Mouse (Mus musculus): Measurements from ENCODE around the gene Gprin1.
A peak's percentile ranks its signal among the peaks of the same experiment; 100 is the strongest.

Gprin1 gene

DNA sequence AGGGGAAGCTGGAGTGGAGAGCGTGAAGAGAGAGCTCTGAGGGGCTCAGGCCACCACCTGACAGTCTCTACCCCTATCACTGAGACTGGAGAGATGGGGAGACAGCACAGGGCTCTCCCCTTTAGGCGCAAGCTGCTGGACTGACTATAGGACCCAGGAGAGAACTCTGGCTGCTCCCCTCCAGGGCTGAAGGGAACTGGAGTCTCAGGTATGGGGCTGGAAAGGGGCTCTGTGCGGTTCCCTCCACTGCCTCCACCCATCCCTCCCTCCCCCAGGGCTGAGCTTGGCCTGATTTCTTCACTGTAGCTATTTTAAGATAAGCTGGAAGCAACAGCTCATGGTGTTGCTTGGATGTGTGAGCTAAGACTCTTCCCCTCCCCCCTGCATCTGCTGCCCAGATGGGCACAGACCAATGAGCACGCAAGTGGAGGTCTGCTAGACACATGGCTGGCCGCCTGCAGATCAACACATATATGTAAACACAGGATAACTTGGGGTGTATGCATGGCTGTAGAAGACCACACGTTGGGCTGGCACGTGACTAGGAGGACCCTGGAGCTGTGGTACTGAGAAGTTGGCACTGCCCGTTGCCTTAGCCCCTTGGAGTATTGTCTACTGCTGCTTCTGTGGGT is 10.6 kb upstream of the Gprin1 start:
- DNase-seq (ENCODE audit: low read depth, low spot score) = peak; percentile 87

DNA sequence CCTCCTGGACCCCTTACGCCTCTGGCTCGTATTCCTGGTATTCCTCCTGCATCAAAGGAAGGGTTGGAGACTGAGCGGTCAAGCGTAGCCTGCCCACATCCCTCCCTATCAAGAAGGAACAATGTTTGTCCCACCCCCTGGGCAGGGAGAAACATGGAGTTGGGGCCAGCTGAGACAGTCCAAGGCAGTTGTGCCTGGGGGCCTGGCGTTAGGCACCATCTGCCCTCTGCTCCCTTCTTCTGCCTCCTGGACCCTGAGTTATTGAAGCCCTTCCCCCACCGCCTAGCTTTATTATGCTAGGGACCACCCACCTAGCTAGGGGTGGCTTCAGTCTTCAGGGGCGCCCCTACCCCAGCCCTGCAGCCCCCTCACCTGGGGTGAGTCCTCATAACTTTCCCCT is 9.8 kb upstream of the Gprin1 start:
- no peak for DNase-seq (ENCODE audit: low read depth, low spot score)

DNA sequence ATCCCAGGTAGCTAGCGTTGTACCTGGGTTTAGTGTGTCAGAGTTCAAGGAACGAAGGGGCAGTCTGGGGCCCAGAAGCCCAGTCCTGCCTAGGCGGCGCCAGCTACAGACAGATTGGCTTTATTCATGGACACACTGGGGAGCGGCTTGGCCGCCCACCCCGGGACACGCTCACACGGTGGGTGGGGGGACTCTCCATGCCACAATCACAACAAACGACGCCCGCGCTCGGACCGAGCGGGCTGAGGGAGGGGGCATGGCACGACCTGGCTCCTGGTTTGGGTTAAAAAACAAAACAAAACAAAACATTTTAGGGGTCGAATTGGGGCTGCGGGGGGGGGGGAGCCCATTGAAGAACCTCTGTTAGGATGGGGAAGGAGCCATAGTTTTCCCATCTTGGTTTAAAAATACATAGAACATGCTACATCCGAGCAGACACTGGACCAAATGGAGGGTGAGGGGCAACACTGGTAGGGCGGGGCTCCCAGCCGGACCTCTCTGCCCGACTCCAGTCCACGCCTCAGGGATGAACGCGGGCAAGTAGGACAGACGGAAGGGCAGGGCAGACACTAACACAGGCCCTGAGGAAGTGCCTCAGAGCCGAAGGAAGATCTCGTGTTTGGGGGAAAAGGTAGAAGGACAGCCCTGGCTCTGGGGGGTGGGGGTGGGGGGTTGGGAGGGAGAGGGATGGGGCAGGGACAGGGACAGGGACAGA is 9.2 kb upstream of the Gprin1 start:
- no peak for DNase-seq (ENCODE audit: low read depth, low spot score)

DNA sequence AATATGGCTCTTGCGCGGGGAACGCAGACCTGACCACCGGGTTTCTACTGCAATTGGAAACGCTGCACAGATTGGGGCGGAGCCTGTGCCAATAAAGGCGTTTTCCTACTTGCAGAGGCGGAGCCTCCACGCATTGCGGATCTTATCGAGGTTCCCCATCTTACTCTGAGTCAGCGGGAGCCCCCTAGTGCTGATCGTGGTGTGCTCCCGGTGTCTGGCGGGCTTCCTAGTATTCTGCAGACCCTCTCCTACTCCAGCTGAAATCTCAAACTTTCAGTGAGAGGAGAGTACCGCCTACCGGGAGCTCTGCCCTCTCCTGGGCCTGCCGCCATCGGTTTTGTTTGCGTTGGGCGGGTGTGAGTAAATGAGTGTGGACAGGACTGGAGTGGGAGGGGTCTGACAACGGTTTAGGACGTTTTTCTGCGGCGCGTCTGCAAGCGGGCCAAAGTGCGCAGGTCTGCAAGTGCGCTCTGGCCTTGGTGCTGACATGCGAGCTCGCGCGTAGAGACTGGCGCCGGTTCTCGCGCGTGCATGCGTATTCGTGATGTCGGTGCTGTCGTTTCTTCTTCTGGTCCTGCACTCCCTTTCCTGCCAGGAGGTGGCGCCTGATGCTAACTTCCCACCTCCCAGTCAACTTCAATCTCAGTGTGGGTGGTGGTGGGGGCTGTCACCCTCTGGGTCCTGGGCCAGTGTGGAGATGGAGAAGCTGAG is 8.5 kb upstream of the Gprin1 start:
- peak; percentile 90 for DNase-seq (ENCODE audit: low read depth, low spot score)

DNA sequence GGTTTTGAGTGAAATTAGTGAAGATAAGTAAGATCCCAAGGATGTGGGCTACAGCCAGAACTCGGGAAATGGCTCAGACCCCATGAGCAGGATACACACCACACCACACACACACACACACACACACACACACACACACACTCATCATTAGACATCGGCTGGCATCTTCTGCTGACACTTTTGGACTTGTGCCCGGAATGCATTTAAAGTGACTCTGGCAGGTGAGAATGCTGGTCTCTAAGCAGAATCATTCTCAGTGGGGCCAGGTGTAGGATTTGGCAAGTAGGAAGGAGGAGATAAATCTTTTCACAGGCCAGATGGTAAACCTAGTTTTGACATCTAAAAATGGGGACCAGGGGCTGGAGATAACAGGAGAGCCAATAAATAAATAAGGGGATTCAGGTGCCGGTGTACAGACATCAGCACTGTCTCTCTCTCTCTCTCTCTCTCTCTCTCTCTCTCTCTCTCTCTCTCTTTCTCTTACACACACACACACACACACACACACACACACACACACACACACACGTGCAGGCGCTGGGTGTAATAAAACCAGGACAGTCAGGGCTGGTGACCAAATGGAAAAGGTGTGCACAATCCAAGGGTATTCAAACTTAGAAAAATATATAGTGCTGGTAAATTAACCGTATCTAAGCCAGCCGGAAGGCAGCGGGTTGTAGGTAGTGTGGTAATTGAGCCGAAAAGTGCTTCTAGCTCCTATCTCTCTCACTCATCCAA is 7.6 kb upstream of the Gprin1 start:
- no peak for DNase-seq (ENCODE audit: low read depth, low spot score)

- no peak for DNase-seq (ENCODE audit: low read depth, low spot score)
Observed at GRCm38 (mm10) chr13:54756156-54756712, 6.6 kb upstream of the Gprin1 start.

DNA sequence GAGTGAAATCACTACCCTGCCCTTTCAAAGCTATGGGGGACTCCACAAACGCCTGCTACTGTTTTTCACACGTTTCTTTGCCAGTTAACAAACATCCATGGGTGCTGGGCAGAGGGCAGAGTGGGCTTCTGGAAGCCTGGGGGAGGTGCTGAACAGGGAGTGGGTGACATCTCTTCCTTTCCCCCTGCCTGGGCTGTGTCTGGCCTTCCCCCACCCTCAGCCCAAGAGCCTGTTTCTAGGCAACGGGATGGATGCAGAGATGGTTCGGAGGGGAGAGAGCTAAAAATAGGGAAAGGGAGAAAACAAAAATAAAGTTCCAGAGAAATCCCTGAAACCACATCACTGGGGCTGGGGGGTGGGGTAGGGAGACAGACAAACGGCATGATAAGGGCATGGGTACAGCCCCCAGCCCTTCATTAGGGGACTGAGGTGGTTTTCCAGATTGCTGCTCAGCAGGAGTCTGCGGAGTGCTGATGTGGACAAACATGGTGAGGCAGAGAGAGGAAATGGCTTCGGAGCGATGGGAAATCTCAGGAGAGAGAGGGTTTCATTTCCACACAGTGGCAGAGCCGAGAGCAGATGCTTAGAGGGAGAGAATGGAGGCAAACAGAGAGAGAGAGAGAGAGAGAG is 5.6 kb upstream of the Gprin1 start:
- no peak for DNase-seq (ENCODE audit: low read depth, low spot score)

DNA sequence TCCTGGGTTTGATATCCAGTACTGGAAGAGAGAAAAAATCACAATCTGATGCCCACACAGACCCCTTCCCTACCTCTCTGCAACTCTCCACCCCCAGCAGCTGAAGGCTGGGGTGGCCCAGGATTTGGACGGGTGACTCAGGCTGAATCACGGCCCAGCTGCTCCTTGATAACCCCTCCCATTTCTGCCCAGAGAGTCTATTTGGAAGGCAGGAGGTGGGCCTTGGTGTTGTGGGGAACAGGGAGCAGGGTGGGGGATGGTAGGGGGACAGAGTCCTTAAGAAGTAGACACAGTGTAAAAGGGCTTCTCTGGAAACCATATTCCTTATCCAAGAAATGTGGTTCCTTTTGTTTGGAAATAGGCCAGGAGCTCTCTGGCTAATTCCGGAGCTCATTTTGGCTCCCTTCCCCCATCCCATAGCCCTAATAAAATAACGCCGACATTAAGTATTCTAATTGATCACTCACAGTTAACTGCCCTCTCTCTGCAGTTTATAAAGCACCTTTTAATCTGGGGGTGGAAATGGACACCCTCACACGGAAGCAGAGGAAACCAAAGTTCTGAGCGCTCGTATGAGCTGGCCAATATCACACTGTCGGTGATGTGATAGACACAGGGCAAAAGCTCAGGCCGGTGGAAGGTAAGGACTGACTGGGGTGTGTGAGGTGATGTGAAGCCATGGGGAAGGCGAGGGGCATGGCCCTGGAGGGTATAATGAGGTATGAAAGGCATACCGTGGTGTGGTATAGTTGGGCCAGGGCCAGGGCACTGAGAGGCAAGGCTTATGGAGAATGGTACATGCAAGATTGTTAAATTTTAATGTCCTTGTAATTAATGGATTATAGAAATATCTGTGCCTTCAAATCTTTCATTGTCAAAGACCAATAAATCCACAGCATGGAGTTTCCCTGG is 4.8 kb upstream of the Gprin1 start:
- DNase-seq (ENCODE audit: low read depth, low spot score) = no peak

DNA sequence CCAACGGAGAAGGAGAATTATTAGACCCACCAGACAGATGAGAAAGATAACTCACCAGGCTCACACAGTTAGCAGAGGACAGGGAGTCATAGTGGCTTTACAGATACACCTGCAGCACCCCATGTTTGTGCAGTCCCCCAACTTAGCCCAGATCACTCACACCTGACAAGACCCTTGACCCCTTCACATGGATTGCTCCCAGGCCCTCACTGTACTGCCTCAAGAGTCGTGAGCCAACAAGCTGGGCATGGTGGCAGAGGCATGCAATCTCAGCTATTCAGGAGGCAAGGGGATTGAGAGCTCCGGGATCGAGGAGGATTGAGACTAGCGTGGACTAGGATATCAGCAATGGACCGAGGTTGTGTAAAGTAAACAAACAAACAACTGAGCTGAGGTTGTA is 4.1 kb upstream of the Gprin1 start:
- DNase-seq (ENCODE audit: low read depth, low spot score) = no peak

DNA sequence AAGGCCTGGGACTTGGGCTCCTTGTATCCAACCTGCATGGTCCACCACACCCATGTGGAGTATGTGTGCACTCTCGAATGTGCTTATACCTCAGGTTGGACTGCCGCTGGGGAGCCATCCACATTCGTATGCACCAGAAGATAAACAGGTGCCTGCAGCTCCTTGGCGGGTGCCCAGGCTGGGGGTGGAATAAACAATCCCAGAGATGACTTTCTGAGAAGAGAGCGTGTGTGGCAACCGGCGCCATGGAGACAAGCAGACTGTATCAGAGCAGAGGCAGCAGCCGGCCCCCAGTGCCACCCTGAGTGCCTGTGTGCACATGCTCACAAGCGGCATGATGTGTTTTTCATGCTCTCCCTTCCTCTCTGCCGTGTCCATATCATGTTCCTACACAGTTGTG is 3.0 kb upstream of the Gprin1 start:
- no peak for DNase-seq (ENCODE audit: low read depth, low spot score)

DNA sequence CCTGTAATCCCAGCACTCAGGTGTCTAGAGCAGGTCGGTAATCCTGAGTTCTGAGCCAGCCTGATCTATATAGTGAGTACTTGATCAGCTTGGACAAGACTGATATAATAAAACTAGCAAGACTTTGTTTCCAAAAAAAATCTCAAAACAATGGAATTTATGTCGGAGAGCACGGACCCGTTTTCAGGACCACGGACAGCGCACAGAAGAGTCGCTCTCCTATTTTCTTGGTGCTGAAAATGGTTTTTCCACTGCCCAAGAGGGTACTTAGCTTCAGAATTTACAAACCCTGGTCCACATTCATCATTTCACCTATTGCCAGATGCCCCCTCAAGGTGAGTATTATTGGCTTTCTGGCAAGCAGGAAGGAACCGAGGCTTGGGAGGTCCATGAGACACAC is 1.0 kb upstream of the Gprin1 start:
- no peak for DNase-seq (ENCODE audit: low read depth, low spot score)

DNA sequence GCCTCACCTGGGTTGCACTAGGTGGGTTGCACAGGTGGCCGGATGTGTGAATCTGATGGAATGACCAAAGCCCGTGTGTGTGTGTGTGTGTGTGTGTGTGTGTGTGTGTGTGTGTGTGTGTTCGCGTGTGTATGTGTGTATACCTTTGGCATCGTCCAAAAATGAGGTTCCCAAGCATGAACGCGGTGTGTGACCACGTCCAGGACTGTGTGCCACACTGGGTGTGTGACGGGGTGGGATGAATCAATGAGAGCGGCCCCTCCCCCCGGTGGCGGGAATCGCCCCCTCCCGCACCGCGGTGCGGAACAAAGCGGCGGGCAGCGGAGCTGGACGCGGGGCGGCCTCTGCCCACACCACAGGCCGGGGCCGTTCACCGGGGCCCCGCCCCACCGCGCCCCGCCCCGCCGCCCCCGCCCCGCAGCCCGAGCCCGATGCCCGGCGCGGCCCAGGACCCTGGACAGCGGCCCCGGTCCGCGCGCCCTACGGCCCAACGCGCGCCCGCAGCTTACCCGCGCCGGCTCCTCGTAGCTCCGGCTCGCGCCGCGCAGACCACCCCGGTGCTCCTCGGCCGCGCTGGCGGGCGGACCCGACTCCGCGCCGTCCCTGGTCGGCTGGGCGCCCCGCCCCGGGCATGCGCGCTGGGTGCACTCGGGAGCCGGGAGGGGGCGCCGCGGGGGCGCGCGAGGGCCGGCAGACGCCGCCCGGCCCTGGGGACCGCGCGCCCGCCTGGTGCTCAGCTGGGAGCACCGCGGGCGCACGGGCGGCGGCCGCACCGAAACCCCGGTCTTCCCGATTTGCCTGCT is 412 bp downstream of the Gprin1 start:
- peak; percentile 73 for DNase-seq (ENCODE audit: low read depth, low spot score)

- DNase-seq (ENCODE audit: low read depth, low spot score) = no peak
Observed at GRCm38 (mm10) chr13:54748721-54749060, 983 bp downstream of the Gprin1 start.

- no peak for DNase-seq (ENCODE audit: low read depth, low spot score)
Observed at GRCm38 (mm10) chr13:54748190-54748589, 1.5 kb downstream of the Gprin1 start.

- no peak for DNase-seq (ENCODE audit: low read depth, low spot score)
Observed at GRCm38 (mm10) chr13:54746896-54747295, 2.8 kb downstream of the Gprin1 start.

DNA sequence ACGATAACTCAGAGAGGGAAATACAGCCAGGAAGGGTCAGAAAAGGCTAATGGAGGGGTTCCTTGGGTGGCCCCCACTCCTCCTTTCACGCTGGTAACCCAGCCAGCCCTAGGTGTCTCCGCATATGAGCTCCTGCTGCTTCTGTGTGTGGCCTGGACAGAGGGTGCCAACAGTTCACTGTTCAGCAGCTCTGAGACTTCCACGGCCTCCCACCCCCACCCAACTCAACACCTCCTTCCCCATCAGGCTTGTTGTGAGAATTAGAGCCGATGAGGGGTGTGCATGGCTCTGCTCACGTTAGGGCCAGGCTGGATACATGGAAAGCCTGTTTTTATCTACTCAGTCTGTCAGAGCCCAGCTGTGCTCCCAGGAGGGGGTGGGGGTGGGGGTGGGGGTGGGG is 3.6 kb downstream of the Gprin1 start:
- no peak for DNase-seq (ENCODE audit: low read depth, low spot score)

DNA sequence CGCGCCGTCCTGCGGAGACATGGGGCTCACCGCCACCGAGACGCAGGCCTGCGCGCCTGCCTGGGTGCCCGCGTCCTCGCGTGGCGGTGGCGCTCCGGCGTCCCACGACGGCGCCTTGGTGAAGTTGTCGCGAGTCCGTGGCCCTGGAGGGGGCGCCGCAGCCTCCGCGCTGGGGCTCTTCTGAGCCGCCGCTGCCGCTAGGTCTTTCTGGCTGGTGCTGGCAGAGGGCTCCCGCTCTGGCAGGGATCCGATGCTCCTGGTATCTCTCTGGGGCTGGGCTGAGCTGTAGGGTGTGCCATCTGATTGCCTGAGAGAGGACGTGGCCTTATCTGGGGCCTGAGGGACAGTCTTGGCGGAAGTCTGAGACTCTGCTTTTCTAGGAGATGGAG is 11.5 kb downstream of the Gprin1 start:
- no peak for DNase-seq (ENCODE audit: low read depth, low spot score)

DNA sequence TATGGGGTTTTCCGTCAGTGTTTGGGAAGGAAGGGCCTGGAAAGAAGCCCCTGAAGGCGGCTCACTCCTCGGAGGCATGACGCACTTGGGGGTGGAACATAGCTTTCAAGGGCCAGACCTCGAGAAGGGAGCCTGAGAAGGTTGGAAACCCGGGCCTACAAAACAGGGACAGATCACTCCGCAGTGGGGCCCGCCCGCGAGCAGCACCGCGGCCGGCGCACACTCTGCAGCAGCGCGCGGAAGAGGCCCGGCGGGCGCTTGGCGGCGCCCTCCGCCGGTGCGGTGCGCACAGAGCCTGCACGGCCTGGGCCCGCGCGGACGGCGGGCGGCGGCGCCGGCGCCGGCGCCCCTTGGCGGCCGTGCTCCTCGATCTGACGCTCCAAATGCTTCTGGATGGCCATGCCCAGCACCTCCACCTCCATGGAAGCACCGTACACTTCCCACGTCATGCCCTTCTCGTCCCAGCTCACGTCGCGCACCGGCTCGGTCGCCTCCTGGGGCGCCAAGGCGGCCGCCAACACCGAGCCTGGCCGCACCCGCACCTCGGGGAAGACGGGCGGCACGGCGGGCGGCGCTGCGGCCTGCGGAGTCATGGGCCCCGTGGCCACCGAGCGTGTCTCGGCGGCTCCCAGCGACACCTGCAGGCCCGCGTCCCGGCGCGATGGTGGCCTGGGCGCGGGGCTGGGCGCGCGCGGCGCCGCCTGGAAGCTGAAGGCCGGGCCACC is 12.0 kb downstream of the Gprin1 start:
- no peak for DNase-seq (ENCODE audit: low read depth, low spot score)

DNA sequence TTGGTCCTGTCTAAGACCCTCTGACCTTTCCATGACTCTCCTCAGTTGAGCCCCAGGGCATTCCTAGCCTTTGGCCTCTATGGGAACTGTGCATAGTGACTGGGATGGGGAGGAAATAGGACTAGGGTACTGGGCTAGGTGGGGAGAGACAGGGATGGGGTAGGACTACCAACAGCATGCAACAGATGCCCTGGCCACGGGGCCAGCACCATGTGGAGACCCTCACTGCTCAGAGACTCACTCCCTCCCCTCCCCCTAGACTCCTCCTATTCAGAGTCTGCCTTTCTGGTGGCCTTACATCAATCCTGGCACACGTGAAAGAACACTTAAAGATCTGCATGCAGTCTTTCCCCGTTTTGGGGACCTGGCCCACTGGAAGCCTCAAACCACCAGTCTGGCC is 12.7 kb downstream of the Gprin1 start:
- no peak for DNase-seq (ENCODE audit: low read depth, low spot score)

Data from retina, adult 2 months (tissue).